Mouse (Mus musculus) neural tube, embryonic 14.5 days (tissue): Measurements from ENCODE around the gene Cubn. TPM values are rescaled to one million over a fixed set of nuclear protein-coding genes. Genes with fewer than 3 reads are reported as not detected.

Source experiments
- ATAC-seq: fragments of 200-750 bp; cut with Nextera tagmentation; 2 replicates; pipeline ENCODE4 v1.8.0; 2017; ENCODE audit warnings: low read depth, mild to moderate bottlenecking, moderate TSS enrichment, moderate library complexity
- H3K27ac ChIP-seq: fragments of 300-500 bp; sonication (generic); 2 replicates; pipeline ENCODE4 v1.5.1; 2014; ENCODE audit warnings: low read depth, mild to moderate bottlenecking, control low read depth, low read length, moderate library complexity, mixed read lengths
- H3K27me3 ChIP-seq: fragments of 300-500 bp; sonication (generic); 2 replicates; pipeline ENCODE4 v1.6.1; 2014; ENCODE audit warnings: low read length; ENCODE audit not compliant: control insufficient read depth, insufficient read depth
- H3K36me3 ChIP-seq: fragments of 300-500 bp; sonication (generic); 2 replicates; pipeline ENCODE4 v1.6.1; 2014; ENCODE audit warnings: low read length, mixed read lengths; ENCODE audit not compliant: control insufficient read depth, insufficient read depth
- H3K4me1 ChIP-seq: fragments of 300-500 bp; sonication (generic); 2 replicates; pipeline ENCODE4 v1.6.1; 2014; ENCODE audit warnings: low read length; ENCODE audit not compliant: control insufficient read depth, insufficient read depth
- H3K4me2 ChIP-seq: fragments of 300-500 bp; sonication (generic); 2 replicates; pipeline ENCODE4 v1.6.1; 2014; ENCODE audit warnings: mild to moderate bottlenecking, low read depth, low read length, control low read depth
- H3K4me3 ChIP-seq: fragments of 300-500 bp; sonication (generic); 2 replicates; pipeline ENCODE4 v1.5.1; 2014; ENCODE audit warnings: low read depth, low read length, control low read depth, mixed read lengths
- H3K9ac ChIP-seq: fragments of 300-500 bp; sonication (generic); replicated peaks from 2 replicates; pipeline ENCODE4 v1.6.1; 2014; ENCODE audit warnings: low read depth, mild to moderate bottlenecking, control low read depth, low read length, mixed read lengths
- H3K9me3 ChIP-seq: fragments of 300-500 bp; sonication (generic); 2 replicates; pipeline ENCODE4 v1.6.1; 2016; ENCODE audit warnings: low read length; ENCODE audit not compliant: control insufficient read depth
- WGBS: fragments of 180-500 bp; shearing (Covaris S2); extraction: QIAGEN DNeasy Blood & Tissue Kit; methylation state at CpG from one replicate; pipeline ENCODE4 v1.1.7; 2014; 5-methylcytosine and 5-hydroxymethylcytosine counted together
- polyA plus RNA-seq: library from polyadenylated mRNA; unstranded; fragments of >200 nt; fragmentation: Nextera tagmentation; extraction: Ambion mirVana; gene quantifications from 2 replicates; pipeline ENCODE4 v1.2.1, GENCODE M21; 2014

Gene Cubn
- polyA plus RNA-seq, 1 experiment from 2014 or later = 0.63 TPM

DNA sequence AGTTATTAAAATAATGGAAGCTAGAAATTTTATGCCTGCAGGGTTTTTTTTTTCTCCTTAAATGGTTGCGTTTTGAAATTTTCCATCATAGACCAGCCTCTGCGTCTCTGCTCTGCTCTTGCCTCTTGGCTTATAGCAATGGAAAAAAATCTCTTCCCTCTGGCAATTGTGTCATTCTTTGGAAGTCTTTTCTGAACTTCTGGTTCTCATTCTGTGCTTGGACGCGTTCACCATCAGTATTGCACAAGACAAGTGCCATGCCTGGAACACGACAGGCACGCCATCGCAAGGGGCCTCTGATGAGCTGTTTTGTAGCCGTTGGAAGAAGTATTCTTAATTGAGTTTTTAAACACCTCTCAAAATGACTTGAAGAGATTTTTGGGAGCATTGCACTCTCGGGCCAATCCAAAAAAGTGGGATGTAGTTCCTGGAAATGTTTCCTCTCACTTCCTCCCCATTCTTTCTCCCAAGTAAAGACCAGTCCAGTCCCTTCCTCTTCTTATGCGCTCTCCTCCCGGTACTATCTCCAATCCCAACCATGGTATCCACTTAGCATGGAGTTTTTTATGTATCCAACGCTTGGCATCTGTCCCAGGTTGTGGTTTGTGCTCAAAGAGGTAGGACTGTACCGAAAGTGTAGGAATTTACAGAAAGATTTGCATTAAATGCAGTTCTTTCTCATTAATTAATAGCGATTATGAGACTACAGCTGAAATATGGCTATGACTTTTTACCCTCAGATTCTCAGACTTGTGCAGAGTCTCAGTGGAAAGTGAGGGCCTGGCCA lies 69.4 kb downstream of the Cubn start:
- H3K4me1 ChIP-seq = no peaks in the 10 kb centered on the region
- no peak overlapping the region for H3K4me3 ChIP-seq
- WGBS = 92% methylated on average over 14 of the region's 14 CpGs
- no peak overlapping the region for H3K4me2 ChIP-seq
- H3K9me3 ChIP-seq = no peaks in the 10 kb centered on the region
- no peak for ATAC-seq
- no peak overlapping the region for H3K27ac ChIP-seq
- H3K36me3 ChIP-seq = no peaks in the 10 kb centered on the region
- no peaks in the 10 kb centered on the region for H3K27me3 ChIP-seq
- H3K9ac ChIP-seq = no peak overlapping the region

DNA sequence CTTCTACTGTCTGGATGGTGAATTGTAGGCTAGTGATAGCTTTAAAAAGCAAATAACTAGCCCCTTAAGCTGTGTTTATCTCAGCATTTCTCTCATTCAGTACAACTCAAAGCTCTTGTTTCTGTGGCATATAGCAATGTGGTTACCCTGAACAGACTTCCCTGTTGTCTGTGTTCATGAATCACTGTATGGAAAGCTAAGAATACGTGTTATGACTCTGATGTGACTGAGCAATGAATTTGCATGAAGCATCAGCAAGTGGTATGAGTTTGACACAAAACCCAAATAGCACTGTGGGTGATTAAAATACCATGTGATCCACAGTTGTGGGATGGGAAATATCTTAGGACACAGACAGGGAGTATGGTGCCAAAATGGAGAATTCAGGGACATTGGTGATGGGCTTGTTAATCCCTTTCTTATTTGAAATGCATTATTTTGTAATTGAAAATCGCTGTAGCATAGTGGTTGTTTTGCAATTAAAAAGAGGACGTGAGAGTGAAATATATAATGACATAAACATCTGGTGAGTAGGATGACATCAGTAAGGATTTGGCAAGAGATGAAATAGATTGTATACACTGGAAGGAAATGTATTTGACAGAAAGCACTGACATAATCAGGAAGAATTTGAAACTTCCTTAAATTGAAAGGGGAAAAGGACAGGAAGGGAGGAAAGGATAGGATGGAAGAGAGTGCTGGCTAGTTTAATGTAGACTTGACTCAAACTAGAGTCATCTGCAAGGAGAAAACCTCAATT lies 74.7 kb downstream of the Cubn start:
- no peak overlapping the region for H3K4me2 ChIP-seq
- H3K9me3 ChIP-seq = no peaks in the 10 kb centered on the region
- ATAC-seq = no peak
- H3K4me3 ChIP-seq = no peak overlapping the region
- H3K27me3 ChIP-seq = no peaks in the 10 kb centered on the region
- no peaks in the 10 kb centered on the region for H3K36me3 ChIP-seq
- no peak overlapping the region for H3K9ac ChIP-seq
- 73% methylated on average over 3 of the region's 3 CpGs for WGBS
- H3K4me1 ChIP-seq = no peaks in the 10 kb centered on the region
- H3K27ac ChIP-seq = no peak overlapping the region

DNA sequence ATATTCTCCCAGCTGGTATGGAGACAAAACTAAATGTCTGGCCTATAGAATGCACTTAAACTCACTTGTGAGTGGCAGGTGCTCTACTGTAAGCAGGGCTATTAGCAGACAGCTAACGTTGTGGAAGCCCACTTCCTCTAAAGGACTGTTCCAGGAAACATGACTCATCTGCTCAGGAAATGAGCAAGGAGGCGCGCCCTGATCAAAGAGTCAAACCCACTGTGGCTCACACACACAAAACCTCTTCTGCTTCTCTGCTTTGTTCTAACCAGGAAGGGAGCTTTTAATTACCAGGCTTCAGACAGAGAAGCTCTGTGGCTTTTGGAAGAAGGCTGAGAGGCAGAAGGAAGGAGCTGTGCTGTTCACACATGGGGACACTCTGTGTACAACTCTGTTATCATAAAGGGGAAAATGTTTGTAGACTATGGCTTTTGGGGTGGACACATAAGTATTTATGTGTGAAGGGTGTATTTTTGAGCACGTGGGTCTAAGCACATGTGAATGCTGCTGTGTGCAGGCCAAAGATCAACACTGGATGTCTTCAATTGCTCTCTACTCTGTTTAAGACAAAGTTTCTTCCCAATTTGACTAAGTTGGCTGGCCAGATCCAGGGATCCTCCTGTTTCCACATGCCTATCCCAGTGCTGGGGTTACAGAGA lies 78.0 kb downstream of the Cubn start:
- no peaks in the 10 kb centered on the region for H3K36me3 ChIP-seq
- H3K4me2 ChIP-seq = no peak overlapping the region
- peak overlapping the region; percentile 34; the same call in 1 of the 2 replicates for H3K27ac ChIP-seq
- no peak overlapping the region for H3K4me3 ChIP-seq
- 53% methylated on average over 4 of the region's 4 CpGs for WGBS
- no peaks in the 10 kb centered on the region for H3K27me3 ChIP-seq
- H3K9ac ChIP-seq = no peak overlapping the region
- H3K4me1 ChIP-seq = no peaks in the 10 kb centered on the region
- no peak for ATAC-seq
- no peaks in the 10 kb centered on the region for H3K9me3 ChIP-seq

DNA sequence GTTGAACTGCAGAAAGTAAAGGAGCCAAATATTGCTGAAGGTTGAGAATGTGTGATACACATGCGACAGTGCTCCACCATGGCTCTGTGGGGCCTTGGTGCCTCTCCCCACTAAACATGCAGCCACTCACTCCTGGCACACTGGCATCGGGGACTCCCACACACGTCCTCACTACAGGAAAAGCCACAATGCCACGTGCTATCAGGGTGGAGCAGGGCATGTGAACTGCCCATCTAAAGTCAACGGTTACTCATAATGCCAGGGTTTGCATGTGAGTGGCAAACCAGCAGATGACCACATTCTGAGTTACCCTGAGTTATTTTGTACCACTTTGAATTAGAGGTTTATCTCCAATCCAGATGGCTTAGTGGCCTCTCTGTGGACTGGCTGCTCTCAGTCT lies 81.0 kb downstream of the Cubn start:
- H3K4me2 ChIP-seq = no peak overlapping the region
- no peaks in the 10 kb centered on the region for H3K9me3 ChIP-seq
- no peaks in the 10 kb centered on the region for H3K27me3 ChIP-seq
- no peak overlapping the region for H3K4me3 ChIP-seq
- H3K4me1 ChIP-seq = 0 out of 2 replicates have a peak, but pooled peaks cover 4% of the 10 kb centered on the region
- H3K27ac ChIP-seq = no peak overlapping the region
- no peak overlapping the region for H3K9ac ChIP-seq
- 83% methylated on average over 5 of the region's 5 CpGs for WGBS
- ATAC-seq = no peak
- H3K36me3 ChIP-seq = no peaks in the 10 kb centered on the region

DNA sequence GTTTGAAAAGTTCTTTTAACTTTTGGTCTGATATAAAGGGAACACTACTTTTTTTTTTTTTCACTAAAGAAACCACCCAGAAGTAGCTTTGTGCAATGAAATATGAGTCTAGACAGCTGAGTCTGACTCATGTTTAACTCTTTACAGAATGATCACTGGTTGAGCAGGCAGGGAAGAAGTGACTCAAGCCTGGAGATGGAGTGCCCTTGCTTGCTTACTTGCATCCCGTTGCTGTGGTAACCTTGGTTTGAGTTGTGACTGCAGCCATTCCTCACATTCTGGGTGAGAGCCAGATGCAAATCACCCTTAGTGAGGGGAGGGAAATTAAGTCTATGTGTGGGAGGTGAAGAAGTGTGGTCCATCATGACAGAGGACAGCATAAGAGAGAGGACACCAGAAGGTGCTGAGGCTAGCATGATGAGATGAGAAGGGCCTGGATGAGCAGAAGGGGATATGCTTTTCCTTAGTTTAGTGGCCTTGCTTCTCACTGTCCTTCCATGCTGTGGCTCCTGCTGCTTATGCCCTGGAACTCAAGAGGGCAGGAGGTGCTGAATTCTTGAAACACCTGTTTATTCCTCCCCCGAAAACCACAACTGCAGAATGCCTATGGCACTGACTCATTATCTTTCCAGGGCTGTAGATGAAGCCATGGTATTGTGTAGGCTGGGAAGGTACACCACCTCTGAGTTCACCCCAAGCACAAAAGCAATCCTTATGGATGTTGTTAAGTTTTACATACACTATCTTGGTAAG lies 81.7 kb downstream of the Cubn start:
- no peak for ATAC-seq
- 0 out of 2 replicates have a peak, but pooled peaks cover 4% of the 10 kb centered on the region for H3K4me1 ChIP-seq
- H3K27me3 ChIP-seq = no peaks in the 10 kb centered on the region
- H3K36me3 ChIP-seq = no peaks in the 10 kb centered on the region
- H3K4me3 ChIP-seq = no peak overlapping the region
- WGBS = 72% methylated on average over 2 of the region's 2 CpGs
- no peak overlapping the region for H3K27ac ChIP-seq
- no peak overlapping the region for H3K4me2 ChIP-seq
- H3K9ac ChIP-seq = no peak overlapping the region
- H3K9me3 ChIP-seq = no peaks in the 10 kb centered on the region

DNA sequence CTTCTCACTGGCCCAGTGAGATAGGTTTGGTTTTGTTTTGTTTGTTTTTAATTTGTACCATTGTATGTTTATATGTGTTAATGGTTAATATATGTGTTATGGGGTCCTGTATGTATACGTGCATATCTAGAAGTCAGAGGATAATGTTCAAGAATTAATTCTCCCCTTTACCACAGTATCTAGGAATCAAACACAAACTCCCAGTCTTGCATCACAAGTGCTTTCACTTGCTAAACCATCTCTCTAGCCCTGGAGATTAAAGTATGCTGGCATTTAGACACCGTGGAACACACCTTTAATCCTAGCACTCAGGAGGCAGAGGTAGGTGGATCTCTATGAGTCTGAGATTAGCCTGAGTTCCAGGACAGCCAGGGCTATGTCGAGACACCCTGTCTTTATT lies 83.3 kb downstream of the Cubn start:
- H3K4me3 ChIP-seq = no peak overlapping the region
- no peak overlapping the region for H3K9ac ChIP-seq
- H3K4me2 ChIP-seq = no peak overlapping the region
- H3K27ac ChIP-seq = no peak overlapping the region
- no peaks in the 10 kb centered on the region for H3K36me3 ChIP-seq
- H3K4me1 ChIP-seq = 0 out of 2 replicates have a peak, but pooled peaks cover 4% of the 10 kb centered on the region
- H3K9me3 ChIP-seq = no peaks in the 10 kb centered on the region
- no peak for ATAC-seq
- H3K27me3 ChIP-seq = no peaks in the 10 kb centered on the region
- 83% methylated on average over 3 of the region's 3 CpGs for WGBS

DNA sequence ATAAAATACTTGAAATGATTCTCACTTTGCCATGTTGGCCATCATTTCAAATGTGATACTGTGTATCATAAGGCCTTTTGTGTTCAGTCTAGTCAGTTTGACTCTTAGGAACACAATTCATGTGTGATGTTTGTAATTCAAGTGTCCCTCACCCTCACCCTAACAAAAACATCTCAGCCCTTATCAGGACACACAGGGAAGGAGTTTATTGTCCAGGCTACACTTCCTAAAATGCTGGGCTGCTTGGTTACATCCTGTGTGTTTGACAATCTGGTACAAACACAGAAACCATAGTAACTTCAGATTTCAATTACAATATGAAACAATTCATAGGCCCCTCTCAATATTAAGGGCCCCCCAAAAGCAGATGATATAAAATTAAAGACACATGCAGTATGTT lies 83.9 kb downstream of the Cubn start:
- Histone ChIP-seq H3K9me3 (no peaks in the 10 kb centered on the region), H3K4me1 (0 out of 2 replicates have a peak, but pooled peaks cover 4% of the 10 kb centered on the region), H3K4me3 (no peak overlapping the region), H3K9ac (no peak overlapping the region), H3K36me3 (no peaks in the 10 kb centered on the region), H3K27ac (no peak overlapping the region), H3K27me3 (no peaks in the 10 kb centered on the region), H3K4me2 (no peak overlapping the region)
- ATAC-seq = no peak

DNA sequence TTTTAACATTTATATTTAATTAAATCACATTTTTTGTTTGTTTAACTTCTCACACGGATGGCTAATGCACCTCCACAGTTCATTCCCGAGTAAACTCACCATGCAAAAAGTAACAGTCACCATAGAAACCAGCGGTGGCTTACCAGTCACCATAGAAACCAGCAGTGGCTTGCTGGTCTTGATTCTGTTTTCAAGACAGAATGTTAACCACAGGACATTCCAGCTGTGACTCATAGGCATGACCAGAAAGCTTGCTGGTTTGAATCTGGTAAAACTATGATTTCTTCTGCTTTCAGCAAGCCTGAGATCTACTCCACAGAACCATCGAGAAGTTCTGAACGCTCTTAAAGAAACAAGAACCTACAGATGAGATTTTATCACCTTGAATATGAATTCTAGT lies 84.3 kb downstream of the Cubn start:
- Histone ChIP-seq H3K9me3 (no peaks in the 10 kb centered on the region), H3K27me3 (no peaks in the 10 kb centered on the region), H3K4me3 (no peak overlapping the region), H3K36me3 (no peaks in the 10 kb centered on the region), H3K4me2 (no peak overlapping the region), H3K9ac (no peak overlapping the region), H3K4me1 (0 out of 2 replicates have a peak, but pooled peaks cover 4% of the 10 kb centered on the region), H3K27ac (no peak overlapping the region)
- 34% methylated on average over 5 of the region's 5 CpGs for WGBS
- ATAC-seq = peak; percentile 75
